Mouse (Mus musculus) megakaryocyte, embryonic 14.5 days (primary cell): Measurements from ENCODE around the gene B4gat1. TPM values are rescaled to one million over a fixed set of nuclear protein-coding genes. Genes with fewer than 3 reads are reported as not detected.
"Not testable (repeated sequence)": the region's sequence is repeated elsewhere in the genome, so short reads cannot be mapped to it uniquely, and the experiment has no call there.

Experiments
- H3K27me3 ChIP-seq: replicated peaks from 2 replicates; pipeline ENCODE3; 2012; ENCODE audit warnings: inconsistent platforms
- H3K36me3 ChIP-seq: replicated peaks from 2 replicates; pipeline ENCODE3; 2012; ENCODE audit warnings: low read length, inconsistent platforms, mixed read lengths
- H3K4me1 ChIP-seq: 2 replicates; pipeline ENCODE4 v1.6.1; 2012; ENCODE audit warnings: inconsistent platforms
- H3K4me3 ChIP-seq: replicated peaks from 2 replicates; pipeline ENCODE3; 2012; ENCODE audit warnings: moderate library complexity, mild to moderate bottlenecking, inconsistent platforms
- H3K9me3 ChIP-seq: 2 replicates; pipeline ENCODE4 v1.6.1; 2012; ENCODE audit warnings: inconsistent platforms
- FLI1 ChIP-seq: IDR thresholded peaks from 2 replicates; pipeline ENCODE4 v1.6.1; 2012; ENCODE audit warnings: low read length, inconsistent platforms, mixed read lengths
- GATA1 ChIP-seq: IDR thresholded peaks from 3 replicates; pipeline ENCODE4 v1.6.1; 2012; ENCODE audit warnings: mixed read lengths, low read length, inconsistent platforms, borderline replicate concordance
- polyA plus RNA-seq: library from polyadenylated mRNA; stranded (reverse); fragments of >175 nt; gene quantifications from 2 replicates; pipeline ENCODE4 v1.2.3, GENCODE M21; 2012; ENCODE audit warnings: low replicate concordance; ENCODE audit not compliant: insufficient read depth

Gene B4gat1
- polyA plus RNA-seq, 1 experiment, result 2.0 TPM

DNA sequence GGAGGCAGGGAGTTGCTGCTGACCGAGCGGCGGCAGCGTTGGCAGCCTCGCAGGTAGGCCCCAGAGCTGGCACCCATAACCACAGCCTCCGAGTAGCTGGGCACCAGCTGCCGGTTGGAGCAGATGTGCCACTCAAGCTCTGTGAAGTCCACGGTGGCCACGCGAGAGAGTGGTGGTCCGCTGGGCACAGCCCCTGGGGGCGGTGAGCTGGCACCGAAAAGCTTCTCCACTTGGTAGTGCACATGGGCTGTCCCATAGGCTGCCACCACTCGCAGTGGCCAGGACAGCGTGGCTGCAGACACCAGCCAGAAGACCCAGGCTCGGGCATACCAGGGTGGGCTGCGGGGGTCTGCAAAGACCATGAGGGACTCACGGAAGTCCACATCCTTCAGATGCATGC is 43.4 kb downstream of the B4gat1 start:
- peaks cover 71% of the 10 kb centered on the region for H3K27me3 ChIP-seq
- no peak overlapping the region for H3K4me3 ChIP-seq

DNA sequence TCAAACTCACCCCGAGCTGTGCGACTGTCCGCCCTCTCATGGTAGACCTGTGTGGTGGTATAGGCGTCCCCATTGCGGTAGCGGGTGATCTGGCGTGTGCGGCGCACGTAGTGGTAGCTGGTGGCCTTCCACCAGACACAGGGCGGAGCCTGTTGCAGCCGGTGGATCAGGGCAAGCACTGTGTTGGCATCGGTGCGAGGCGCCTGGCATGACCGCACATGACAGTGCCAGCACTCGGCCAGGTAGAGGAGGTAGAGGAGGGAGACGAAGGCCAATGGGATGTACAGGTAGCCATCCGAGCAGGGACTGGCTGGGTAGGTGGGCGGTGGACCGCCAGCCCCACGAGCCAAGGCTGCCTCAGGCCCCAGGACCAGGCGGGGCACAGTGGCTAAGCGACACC is 44.0 kb downstream of the B4gat1 start:
- H3K9me3 ChIP-seq, result no peaks in the 10 kb centered on the region
- peaks cover 71% of the 10 kb centered on the region for H3K27me3 ChIP-seq
- H3K4me1 ChIP-seq, result peaks cover 27% of the 10 kb centered on the region
- H3K36me3 ChIP-seq, result no peaks in the 10 kb centered on the region
- peak overlapping the region; percentile 59 for H3K4me3 ChIP-seq
- TF ChIP-seq GATA1 (no peak), FLI1 (no peak)

More for the DNA sequence above, 43.4 kb downstream of the B4gat1 start:
- H3K36me3 ChIP-seq, result no peaks in the 10 kb centered on the region
- no peak for TF ChIP-seq GATA1
- TF ChIP-seq FLI1, result no peak
- H3K4me1 ChIP-seq, result peaks cover 21% of the 10 kb centered on the region
- no peaks in the 10 kb centered on the region for H3K9me3 ChIP-seq

DNA sequence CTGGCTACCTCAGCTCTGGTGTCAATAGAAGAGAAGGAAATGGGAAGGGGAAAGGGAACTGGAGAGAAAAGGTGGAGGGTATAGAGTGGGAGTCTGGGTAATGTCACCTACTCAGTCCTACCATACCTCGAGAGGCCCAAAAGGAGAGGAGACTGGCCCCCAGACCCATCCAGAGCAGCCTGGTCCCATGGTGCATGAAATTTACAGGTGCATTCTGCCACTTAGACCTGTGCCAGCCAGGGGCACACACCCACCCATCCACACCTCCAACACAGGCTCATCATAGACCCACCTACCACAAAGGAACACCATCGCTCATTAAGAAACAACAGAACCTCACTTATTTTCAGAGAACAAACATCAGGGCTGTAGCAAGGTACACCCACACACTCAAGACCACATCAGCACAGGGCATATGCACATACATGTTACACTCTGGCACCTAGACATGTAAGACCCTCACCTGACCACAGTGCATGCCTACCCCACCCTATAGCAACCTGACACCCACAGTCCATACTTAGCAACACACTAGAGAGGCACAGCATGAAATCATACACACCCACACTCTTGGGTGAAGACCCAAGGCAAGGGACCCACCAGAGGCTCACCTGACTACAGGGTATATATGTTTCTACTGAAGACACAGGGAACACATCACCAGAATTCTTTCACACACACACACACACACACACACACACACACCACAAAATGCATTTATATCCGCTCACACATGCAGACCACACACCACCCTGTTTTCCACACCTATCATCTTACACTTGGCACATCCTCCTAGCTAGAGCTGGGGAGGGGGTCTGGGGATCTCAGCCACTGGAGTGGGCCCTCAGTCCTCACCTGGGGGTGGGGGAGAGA is 45.6 kb downstream of the B4gat1 start:
- Histone ChIP-seq H3K27me3 (peaks cover 66% of the 10 kb centered on the region), H3K4me3 (no peak overlapping the region), H3K36me3 (no peaks in the 10 kb centered on the region), H3K9me3 (no peaks in the 10 kb centered on the region), H3K4me1 (peaks cover 38% of the 10 kb centered on the region)
- TF ChIP-seq FLI1 (no peak), GATA1 (no peak)

DNA sequence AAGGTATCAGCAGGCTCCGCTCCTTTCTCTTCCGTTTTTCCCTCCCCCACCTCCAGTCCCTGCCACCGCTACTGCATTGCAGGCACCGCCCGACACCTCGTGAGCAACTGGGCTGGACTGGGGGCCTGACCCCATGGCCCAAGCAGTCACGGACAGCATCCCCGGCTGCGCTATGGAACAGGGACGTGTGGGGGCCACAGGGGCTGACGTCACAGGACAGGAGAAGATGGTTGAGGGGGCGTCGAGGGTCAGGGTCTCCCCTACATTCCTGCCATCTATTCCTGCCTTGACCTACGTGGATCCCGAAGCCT is 46.2 kb downstream of the B4gat1 start:
- peak overlapping the region; percentile 85 for H3K4me3 ChIP-seq
- TF ChIP-seq GATA1 (no peak), FLI1 (no peak)
- H3K27me3 ChIP-seq, result peaks cover 65% of the 10 kb centered on the region
- H3K36me3 ChIP-seq, result peaks cover 5% of the 10 kb centered on the region
- no peaks in the 10 kb centered on the region for H3K9me3 ChIP-seq
- peaks cover 44% of the 10 kb centered on the region for H3K4me1 ChIP-seq

DNA sequence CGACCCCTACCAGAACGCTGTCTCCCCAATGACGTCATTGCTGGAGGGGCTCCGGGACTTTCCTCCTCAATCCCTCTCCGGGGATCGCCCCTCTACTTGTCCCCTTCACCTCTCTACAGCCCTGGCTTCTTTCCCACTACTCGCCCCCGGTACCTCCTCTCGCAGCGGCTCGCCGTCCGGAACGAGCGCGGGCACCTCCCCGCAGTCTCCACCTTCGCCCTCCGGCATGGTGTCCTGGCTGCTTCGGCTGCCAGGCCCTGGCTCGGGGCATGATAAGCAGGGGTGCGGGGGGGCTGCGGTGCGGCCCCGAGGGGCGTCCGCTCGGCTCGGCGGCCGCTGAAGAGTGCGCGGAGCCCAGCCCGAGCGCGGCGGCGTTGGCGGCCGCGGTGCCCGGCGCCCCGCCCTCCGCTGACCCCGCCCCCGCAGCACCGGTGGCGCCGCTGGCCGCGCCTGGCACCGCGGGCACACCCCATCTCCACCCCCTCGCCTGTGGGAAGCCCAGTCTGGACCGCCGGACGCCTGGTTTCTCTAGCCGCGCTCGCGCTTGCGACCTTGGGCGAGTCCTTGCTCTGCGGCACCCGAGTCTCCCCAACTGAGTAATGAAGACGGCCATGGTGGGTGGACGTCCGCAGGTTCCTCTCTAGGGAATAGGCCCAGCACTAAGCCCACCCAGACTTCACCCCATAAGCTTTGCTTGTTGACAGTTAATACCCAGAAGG is 46.7 kb downstream of the B4gat1 start, which contains the start of gene Tmem151a:
Gene Tmem151a (minus strand): TSS at position 387 of the 719 bp plus-strand sequence.
- no peak for TF ChIP-seq GATA1
- TF ChIP-seq FLI1, result no peak
- H3K27me3 ChIP-seq, result peaks cover 60% of the 10 kb centered on the region
- H3K9me3 ChIP-seq, result no peaks in the 10 kb centered on the region
- peaks cover 9% of the 10 kb centered on the region for H3K36me3 ChIP-seq
- H3K4me1 ChIP-seq, result peaks cover 45% of the 10 kb centered on the region
- H3K4me3 ChIP-seq, result peak within 1 kb of the TSS; percentile 85

DNA sequence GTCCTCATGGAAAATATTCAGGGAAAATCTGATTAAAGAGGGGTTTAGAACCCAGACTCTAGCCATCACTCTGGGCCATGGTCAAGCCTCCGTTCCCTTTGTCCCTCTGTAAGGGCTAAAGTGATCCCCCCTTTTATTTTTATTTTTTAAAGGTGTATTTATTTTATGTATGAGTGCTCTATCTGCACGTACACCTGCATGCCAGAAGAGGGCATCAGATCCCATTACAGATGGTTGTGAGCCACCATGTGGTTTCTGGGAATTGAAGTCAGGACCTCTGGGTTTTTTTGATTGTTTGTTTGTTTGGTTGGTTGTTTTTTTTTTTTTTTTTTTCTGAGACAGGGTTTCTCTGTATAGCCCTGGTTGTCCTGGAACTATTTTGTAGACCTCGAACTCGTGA is 47.9 kb downstream of the B4gat1 start:
- not testable (repeated sequence) for H3K4me3 ChIP-seq, H3K9me3 ChIP-seq
- peaks cover 45% of the 10 kb centered on the region for H3K4me1 ChIP-seq
- peaks cover 21% of the 10 kb centered on the region for H3K36me3 ChIP-seq
- peaks cover 48% of the 10 kb centered on the region for H3K27me3 ChIP-seq

DNA sequence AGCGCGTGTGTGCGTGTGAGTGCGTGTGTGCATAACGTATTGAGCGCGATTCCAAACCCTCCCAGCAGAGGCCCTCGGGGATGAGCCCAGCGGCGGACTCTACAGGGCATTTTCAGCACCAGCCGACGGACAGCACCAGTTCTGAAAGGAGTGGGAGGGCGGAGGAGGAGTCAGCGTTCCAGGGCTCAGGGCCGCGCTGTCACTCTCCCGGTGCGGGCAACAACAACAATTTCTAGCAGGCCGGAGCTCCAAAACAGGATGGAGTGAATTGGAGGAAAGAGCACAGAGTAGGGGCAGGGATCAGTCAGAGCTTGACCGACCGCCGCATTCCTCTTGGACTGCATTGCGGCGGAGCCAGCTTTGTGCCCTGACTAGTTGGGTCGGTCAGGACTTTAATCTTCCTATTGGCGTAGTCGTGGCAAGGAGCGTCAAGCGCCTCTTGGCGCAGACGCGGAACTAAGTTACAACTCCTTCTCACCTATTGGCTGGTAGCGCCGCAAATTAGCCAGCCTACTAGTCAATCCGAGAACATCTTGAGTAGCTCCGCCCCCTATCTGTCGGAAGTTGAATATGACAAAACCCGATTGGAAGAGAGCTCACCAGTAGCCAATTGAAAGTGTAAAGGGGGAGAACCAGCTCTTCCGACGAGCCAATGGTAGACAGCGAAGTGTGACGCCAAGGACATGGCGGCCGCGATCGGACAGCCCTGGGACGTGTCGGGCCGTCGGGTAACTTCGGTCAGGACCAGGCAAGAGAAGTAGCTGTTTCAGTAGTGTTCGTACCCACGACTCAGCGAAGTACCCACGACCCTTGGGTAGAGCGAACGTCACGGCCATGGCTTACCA is 49.5 kb downstream of the B4gat1 start, which contains the start of gene Yif1a:
Gene Yif1a (plus strand): TSS at position 655 of the 845 bp plus-strand sequence.
- Histone ChIP-seq H3K27me3 (peaks cover 32% of the 10 kb centered on the region), H3K4me1 (peaks cover 40% of the 10 kb centered on the region), H3K9me3 (no peaks in the 10 kb centered on the region), H3K36me3 (peaks cover 37% of the 10 kb centered on the region), H3K4me3 (peak within 1 kb of the TSS; percentile 100)
- no peak for TF ChIP-seq GATA1
- no peak for TF ChIP-seq FLI1

DNA sequence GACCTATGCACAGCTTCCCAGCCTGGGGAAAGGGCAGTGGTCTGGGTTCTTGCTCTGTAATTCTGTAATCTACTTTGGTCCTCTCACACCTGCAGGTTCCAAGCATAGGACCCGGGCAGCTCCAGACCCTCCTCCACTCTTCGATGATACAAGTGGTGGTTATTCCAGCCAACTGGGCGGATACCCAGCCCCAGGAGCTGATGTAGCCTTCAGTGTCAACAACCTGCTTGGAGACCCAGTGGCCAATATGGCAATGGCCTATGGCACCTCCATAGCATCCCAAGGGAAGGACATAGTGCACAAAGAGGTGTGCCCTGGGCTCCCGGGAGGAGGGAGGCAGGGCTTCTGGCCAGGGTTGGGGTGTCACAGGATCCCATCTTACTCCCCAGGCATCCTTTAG is 50.7 kb downstream of the B4gat1 start:
- H3K4me3 ChIP-seq, result peak overlapping the region; percentile 100
- H3K9me3 ChIP-seq, result no peaks in the 10 kb centered on the region
- H3K4me1 ChIP-seq, result peaks cover 52% of the 10 kb centered on the region
- no peak for TF ChIP-seq GATA1
- TF ChIP-seq FLI1, result no peak
- peaks cover 21% of the 10 kb centered on the region for H3K27me3 ChIP-seq
- peaks cover 44% of the 10 kb centered on the region for H3K36me3 ChIP-seq

Other genes starting within 250 kb of the B4gat1 start
- 11.4 and 20.1 TPM in 2 replicates for gene Rbm4, start 244.9 kb upstream of the B4gat1 start, polyA plus RNA-seq
- gene Gm21992, start 227.2 kb upstream of the B4gat1 start, polyA plus RNA-seq, result 4.9 TPM in 1 of 2 replicates, not detected in the other
- 15.3 and 27.4 TPM in 2 replicates for gene Rbm14, start 227.2 kb upstream of the B4gat1 start, polyA plus RNA-seq
- gene Ccs, start 199.5 kb upstream of the B4gat1 start, polyA plus RNA-seq, result 108 and 160 TPM in 2 replicates
- gene Ccdc87, start 199.5 kb upstream of the B4gat1 start, polyA plus RNA-seq, result not detected in 2 replicates
- 7.3 TPM in 1 of 2 replicates, not detected in the other for gene Ctsf, start 183.7 kb upstream of the B4gat1 start, polyA plus RNA-seq
- 0.06 TPM in 1 of 2 replicates, not detected in the other for gene Actn3, start 160.9 kb upstream of the B4gat1 start, polyA plus RNA-seq
- 1.7 and 9.4 TPM in 2 replicates for gene Zdhhc24, start 160.2 kb upstream of the B4gat1 start, polyA plus RNA-seq
- gene Bbs1, start 132.2 kb upstream of the B4gat1 start, polyA plus RNA-seq, result 0.62 TPM in 1 of 2 replicates, not detected in the other
- 67.2 and 71.4 TPM in 2 replicates for gene Dpp3, start 110.5 kb upstream of the B4gat1 start, polyA plus RNA-seq
- 0.10 TPM in 1 of 2 replicates, not detected in the other for gene Peli3, start 95.7 kb upstream of the B4gat1 start, polyA plus RNA-seq
- 7.2 and 45.3 TPM in 2 replicates for gene Mrpl11, start 76.7 kb upstream of the B4gat1 start, polyA plus RNA-seq
- gene Npas4, start 48.5 kb upstream of the B4gat1 start, polyA plus RNA-seq, result 1.1 TPM in 2 replicates
- 0.58 and 0.94 TPM in 2 replicates for gene Slc29a2, start 15.0 kb upstream of the B4gat1 start, polyA plus RNA-seq
- not detected in 2 replicates for gene AC124502.3, start 65 bp downstream of the B4gat1 start, polyA plus RNA-seq
- 82.3 and 110 TPM in 2 replicates for gene Brms1, start 2.5 kb downstream of the B4gat1 start, polyA plus RNA-seq
- gene Rin1, start 11.7 kb downstream of the B4gat1 start, polyA plus RNA-seq, result 0.47 TPM in 1 of 2 replicates, not detected in the other
- gene Cd248, start 29.3 kb downstream of the B4gat1 start, polyA plus RNA-seq, result 0.74 and 1.3 TPM in 2 replicates
- gene Tmem151a, start 46.7 kb downstream of the B4gat1 start, polyA plus RNA-seq, result 0.32 TPM in 1 of 2 replicates, not detected in the other
- gene Yif1a, start 49.7 kb downstream of the B4gat1 start, polyA plus RNA-seq, result 24.4 and 25.6 TPM in 2 replicates
- gene Cnih2, start 59.7 kb downstream of the B4gat1 start, polyA plus RNA-seq, result 4.9 and 13.6 TPM in 2 replicates
- 445 and 649 TPM in 2 replicates for gene Rab1b, start 68.2 kb downstream of the B4gat1 start, polyA plus RNA-seq
- gene Klc2, start 79.7 kb downstream of the B4gat1 start, polyA plus RNA-seq, result 12.7 and 17.2 TPM in 2 replicates
- gene Pacs1, start 234.3 kb downstream of the B4gat1 start, polyA plus RNA-seq, result 40.2 and 130 TPM in 2 replicates